Mouse (Mus musculus) lung, postnatal 25 days (tissue): Measurements from ENCODE around the gene Man2a1.

Experiments used
- DNase-seq: peaks from one replicate; pipeline ENCODE4 v3.0.0; 2022; ENCODE audit warnings: low spot score

The Man2a1 gene

GRCm38 (mm10) chr17:64603134-64603533, 2.6 kb downstream of the Man2a1 start:
- DNase-seq, result no peak

GRCm38 (mm10) chr17:64603534-64603933, 3.0 kb downstream of the Man2a1 start:
- no peak for DNase-seq

GRCm38 (mm10) chr17:64604163-64604562, 3.6 kb downstream of the Man2a1 start:
- DNase-seq, result no peak

GRCm38 (mm10) chr17:64608228-64608627, 7.7 kb downstream of the Man2a1 start:
- no peak for DNase-seq

GRCm38 (mm10) chr17:64608923-64609598, 8.5 kb downstream of the Man2a1 start:
- no peak for DNase-seq

- DNase-seq, result no peak
Observed at GRCm38 (mm10) chr17:64609741-64610140, 9.2 kb downstream of the Man2a1 start.

- no peak for DNase-seq
Observed at GRCm38 (mm10) chr17:64611426-64611825, 10.9 kb downstream of the Man2a1 start.

- DNase-seq, result no peak
Observed at GRCm38 (mm10) chr17:64612135-64612885, 11.8 kb downstream of the Man2a1 start.

GRCm38 (mm10) chr17:64612930-64613329, 12.4 kb downstream of the Man2a1 start:
- DNase-seq, result no peak

- DNase-seq, result no peak
Observed at GRCm38 (mm10) chr17:64613351-64613750, 12.8 kb downstream of the Man2a1 start.

- no peak for DNase-seq
Observed at GRCm38 (mm10) chr17:64614804-64615203, 14.3 kb downstream of the Man2a1 start.

- DNase-seq, result no peak
Observed at GRCm38 (mm10) chr17:64615420-64615819, 14.9 kb downstream of the Man2a1 start.

- no peak for DNase-seq
Observed at GRCm38 (mm10) chr17:64616259-64616658, 15.7 kb downstream of the Man2a1 start.

GRCm38 (mm10) chr17:64617838-64618237, 17.3 kb downstream of the Man2a1 start:
- DNase-seq, result peak; percentile 56

GRCm38 (mm10) chr17:64618996-64619395, 18.5 kb downstream of the Man2a1 start:
- DNase-seq, result no peak

- DNase-seq, result no peak
Observed at GRCm38 (mm10) chr17:64620135-64620534, 19.6 kb downstream of the Man2a1 start.

- no peak for DNase-seq
Observed at GRCm38 (mm10) chr17:64620627-64621026, 20.1 kb downstream of the Man2a1 start.

GRCm38 (mm10) chr17:64621226-64621625, 20.7 kb downstream of the Man2a1 start:
- DNase-seq, result no peak

- no peak for DNase-seq
Observed at GRCm38 (mm10) chr17:64621649-64622351, 21.3 kb downstream of the Man2a1 start.

GRCm38 (mm10) chr17:64622352-64622886, 21.9 kb downstream of the Man2a1 start:
- DNase-seq, result peak; percentile 74

- DNase-seq, result no peak
Observed at GRCm38 (mm10) chr17:64624439-64624838, 23.9 kb downstream of the Man2a1 start.

- no peak for DNase-seq
Observed at GRCm38 (mm10) chr17:64628796-64629195, 28.3 kb downstream of the Man2a1 start.

GRCm38 (mm10) chr17:64629486-64629885, 28.9 kb downstream of the Man2a1 start:
- DNase-seq, result no peak
